Mouse (Mus musculus) NIH3T3 (cell line): ENCODE results near the gene Dazl.

Experiments
- DNase-seq: peaks from one replicate; pipeline ENCODE4 v3.0.0-alpha.2; 2012; ENCODE audit warnings: low read depth

Dazl gene

DNA sequence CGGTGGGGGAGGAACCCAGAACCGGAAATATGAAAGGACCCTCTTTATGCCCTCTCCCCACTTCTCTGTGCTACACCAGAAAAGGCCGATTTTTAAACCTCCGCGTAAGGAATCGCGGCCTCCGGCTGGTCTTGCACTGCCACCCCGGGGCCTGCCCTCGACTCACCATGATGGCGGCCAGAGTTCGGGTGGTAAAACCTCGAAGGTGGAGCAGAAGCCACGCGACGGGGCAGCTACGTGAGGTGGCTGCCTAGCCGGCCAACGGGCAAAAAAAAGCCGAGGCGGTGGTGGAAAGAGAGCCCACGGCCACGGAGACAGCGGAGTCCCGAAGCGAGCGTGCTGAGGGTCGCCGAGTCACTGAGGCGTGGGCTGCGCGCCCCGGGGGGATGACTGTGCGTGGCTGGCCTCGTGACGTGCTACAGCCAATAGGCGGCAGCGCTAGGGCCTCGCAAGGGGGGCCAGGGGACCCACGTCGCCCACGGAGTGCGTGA, at the start of gene Dazl:
Gene Dazl, minus strand, starts transcription at position 396 of the 491 bp plus-strand sequence.
- DNase-seq, result no peak

GRCm38 (mm10) chr17:50341850-50342544, 48.6 kb upstream of the Dazl start:
- DNase-seq, result no peak

GRCm38 (mm10) chr17:50338901-50339300, 45.5 kb upstream of the Dazl start:
- DNase-seq, result no peak

- DNase-seq, result no peak
These were observed 42.3 kb upstream of the Dazl start for GRCm38 (mm10) chr17:50335776-50336175.

GRCm38 (mm10) chr17:50334694-50335093, 41.3 kb upstream of the Dazl start:
- DNase-seq, result no peak

- DNase-seq, result no peak
These were observed 38.5 kb upstream of the Dazl start for GRCm38 (mm10) chr17:50332012-50332300.

DNA sequence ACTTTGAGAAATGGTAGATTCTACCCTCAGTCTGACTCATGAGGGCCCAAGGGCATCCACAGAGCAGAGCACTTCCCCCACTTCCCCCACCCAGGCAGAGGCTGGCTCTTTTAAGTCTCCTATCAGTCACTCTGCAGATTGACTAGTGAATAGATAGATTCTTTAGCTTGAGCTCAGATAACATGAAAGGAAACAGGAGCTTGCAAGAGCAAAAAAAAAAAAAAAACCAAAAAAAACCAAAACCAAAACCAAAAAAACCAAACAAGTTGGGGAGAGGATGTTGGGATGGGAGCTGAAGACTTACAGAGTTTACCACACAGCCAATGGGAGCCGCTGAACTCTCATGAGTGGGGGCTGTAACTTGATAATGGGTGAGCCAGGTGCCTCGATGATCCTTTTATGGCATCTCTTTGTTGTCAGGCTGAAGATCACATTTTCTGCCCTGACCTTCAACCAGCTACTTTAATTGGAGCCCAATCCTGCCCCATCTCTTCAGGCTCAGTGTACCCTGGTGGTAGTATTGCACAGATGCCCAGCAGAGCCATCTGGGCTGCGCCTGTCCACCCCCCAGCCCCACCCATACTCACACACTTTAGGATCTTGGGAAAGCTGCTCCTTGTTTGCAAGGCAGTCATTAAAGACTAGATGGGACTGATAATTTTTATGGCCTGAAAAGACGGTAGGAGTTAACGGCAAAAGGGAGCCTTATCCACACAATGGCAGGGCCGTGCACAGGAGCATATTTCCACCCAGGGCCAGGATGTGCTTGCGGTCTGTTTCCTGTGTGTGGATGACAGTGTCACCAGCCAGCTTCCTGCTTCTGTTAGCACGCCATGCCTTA, 38.0 kb upstream of the Dazl start:
- no peak for DNase-seq

- DNase-seq, result no peak
These were observed 36.8 kb upstream of the Dazl start for GRCm38 (mm10) chr17:50330245-50330644.

DNA sequence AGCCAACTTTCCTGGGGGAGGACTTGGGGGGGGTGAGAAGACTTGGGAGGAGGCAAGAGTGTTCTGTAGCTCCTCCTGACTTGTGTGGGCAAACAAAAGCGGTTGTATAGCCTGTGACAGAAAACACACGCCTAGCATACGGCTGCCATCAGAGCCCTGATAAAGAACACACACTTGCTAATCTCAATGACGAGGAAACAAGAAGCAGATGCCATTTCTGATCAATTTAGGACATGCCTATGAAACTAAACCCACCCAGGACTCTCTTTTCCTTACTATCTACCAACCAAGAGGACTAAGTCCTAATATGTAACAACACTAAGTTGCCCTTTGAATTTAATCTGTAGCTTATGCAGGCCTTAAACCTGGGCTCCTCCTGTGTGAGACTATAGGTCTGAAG, 31.2 kb upstream of the Dazl start:
- DNase-seq, result no peak

DNA sequence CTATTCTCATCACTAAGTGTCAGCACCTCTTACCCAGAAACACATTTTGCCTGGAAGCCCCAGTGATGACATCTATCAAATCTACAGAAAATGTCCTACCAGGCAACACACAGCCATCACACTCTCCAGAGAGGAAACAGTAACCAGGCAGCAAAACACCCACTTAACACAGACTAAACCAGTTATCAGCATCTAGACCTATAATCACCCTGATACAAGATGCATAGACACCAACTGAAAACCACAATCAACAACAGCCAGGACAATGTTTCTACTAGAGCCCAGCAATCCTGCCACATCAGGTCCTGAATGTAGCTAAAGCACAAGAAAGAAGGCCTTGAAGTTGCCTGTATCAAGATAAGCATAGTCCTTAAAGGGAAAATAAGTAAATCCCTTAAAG, 25.4 kb upstream of the Dazl start:
- no peak for DNase-seq

GRCm38 (mm10) chr17:50316216-50317150, 23.0 kb upstream of the Dazl start:
- DNase-seq, result no peak

GRCm38 (mm10) chr17:50310148-50310802, 16.8 kb upstream of the Dazl start:
- no peak for DNase-seq

GRCm38 (mm10) chr17:50309512-50310072, 16.2 kb upstream of the Dazl start:
- no peak for DNase-seq

DNA sequence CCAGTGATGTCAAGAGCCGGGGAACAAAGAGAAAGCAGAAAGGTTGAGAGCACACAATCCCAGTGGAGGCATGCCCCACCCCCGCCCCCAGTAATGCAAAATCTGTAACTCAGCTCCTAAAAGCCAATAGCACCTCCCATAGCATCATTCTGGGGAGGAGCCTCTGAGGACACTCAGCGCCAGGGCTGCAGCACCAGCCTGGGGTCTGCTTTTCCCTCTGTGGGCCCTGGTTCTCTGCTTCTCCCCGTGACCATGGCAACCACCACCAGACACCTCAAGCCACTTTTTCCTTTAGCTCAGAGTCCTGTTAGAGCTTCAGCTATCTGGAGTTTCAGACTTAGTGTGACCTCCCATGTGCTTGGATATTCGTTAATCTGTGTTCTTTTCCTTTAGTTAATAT, 15.4 kb upstream of the Dazl start:
- DNase-seq, result no peak

DNA sequence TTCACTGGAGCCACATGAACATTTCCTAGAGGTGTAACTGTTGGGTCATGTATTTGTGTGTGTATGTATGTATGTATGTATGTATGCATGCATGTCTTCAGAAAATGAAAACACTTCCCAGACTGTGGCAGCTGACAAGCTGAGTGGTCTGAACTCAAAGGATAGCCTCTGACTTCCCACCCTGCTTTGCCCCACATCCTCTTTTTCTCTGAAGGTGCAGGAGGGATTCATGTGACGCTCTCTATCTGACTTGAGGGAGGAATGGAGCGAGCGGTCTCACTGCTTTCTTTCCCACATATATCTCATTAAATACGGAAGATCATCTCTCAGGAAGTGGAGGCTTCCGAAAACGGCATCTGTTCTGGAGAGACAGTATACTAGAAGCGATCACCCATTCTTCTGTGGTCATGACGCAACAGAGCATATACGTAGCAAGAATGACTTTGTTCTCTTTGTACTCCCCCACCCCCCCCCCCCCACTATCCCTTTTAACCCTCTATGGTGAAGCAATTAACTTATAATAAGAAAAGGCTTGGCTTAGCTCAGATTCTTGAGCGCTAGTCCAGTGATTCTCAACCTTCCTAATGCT, 14.7 kb upstream of the Dazl start:
- no peak for DNase-seq

DNA sequence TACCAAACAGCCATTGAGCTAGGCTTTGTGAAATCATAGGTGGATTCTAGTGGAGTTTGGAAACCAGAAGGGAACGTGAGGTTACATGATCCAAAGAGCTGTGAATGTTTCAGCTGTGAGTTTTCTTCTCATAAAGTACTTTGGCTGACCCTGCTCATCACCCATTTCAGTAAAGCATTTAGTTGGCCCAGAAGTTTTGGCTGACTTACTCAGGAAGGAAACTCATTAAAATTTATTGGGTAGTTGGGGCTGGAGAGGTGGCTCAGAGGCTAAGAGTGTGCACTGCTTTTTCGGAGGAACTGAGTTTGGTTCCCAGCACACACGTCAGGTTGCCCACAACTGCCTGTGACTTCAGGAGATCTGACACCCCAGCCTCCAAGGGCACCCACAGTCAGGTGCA, 9.4 kb upstream of the Dazl start:
- no peak for DNase-seq

DNA sequence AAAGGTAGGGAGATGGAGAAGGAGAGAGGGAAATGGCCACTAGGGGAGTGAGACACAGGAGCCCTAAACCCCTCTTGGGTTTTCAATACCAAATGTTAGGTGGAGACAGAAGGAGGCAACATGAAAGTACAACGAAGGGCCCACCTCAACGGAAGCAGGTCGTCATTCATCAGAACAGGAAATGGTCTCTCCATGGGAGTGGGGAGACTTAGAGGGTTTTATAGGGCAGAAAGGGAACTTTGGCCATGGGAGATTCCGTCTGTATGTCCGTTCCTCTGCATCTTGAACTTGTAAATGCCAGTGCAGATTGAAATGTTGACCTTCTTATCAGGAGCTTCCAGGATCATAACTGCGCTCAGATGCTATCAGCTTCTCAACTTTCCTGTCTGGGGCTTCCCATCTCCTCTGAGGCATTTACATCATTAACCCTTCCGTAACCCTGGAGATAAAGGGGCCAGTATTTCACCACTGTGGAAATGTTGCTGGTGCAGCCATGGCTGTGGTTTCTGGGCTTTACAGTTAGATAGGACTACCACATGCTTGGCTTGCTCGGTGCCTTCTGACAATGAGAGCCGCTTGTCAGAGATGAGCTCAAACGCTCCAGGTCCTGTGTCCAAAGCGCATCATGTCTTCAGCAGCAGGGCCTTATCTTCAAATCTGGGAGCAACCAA, 6.9 kb upstream of the Dazl start:
- DNase-seq, result no peak

DNA sequence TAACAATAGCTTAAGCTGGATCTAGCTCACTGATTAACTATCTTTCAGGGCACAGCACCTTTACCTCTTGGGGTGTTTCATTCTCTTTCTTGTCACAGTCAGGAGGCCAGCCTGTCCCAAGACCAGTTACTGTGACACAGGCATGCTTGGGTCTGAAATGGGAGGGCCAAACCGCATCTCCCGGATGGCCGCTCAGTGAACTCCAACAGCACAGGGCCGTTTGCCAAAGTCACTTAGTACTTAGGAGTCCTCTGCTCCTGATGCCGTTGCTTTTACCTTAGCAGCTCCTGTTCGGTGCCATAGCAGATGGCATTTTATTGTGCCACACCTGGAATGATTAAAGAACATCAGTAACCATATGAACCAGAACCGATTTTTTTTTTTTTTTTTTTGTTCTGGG, 5.4 kb upstream of the Dazl start:
- no peak for DNase-seq

DNA sequence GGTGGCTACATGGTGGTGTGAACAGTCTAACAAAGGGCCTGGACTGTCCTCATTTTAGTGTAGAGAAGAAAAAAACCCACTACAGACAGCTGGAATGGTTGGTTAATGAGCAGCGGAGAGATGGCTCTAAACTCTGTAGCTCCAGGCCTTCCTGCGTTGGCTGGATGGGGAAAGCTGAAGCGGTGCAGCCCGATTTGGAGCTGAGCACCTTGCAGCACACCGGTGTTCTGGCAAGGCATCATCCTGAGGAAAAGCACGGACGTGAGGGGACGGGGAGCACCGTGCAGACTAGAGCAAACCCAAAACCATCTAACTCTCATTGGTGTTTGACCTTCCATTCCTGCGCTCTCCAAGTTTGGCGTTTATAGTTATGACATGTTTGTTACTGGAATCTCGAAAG, 1.3 kb upstream of the Dazl start:
- no peak for DNase-seq

GRCm38 (mm10) chr17:50292661-50293171, 720 bp downstream of the Dazl start:
- no peak for DNase-seq
